8 mouse cellular contexts compared by ENCODE assay signal in the genomic region with DNA sequence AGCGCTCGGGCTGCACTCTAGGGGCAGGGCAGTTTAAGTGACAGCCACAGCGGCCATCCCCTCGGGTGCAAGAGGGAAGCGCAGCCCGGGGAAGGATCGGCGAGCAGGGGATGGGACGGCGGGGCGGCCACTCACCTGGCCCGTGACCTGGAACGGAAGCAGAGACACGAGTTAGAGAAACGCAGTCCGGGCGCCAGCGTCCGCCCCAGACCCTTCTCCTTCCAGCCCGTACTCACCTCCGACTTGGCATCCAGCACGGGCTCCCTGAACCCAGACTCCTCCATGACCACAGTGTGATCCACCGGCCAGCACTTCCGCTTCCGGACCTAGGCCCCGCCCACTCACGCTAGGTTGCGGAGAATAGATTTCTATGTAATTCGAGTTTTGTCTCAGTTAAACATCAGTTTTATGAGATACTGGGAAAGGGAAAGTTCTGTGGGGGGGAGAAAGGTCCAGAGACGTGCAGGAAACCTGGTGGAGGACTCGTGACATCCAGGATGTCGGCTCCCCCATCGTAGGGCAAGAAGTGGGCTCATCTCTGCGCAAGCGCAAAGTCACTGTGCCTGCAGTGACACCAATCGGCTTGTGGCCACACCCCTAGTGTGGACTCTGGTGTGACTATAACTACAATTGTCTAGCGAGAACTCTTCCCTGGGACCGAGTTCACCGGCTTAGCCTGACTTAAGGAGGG. TPM values are rescaled to one million over a fixed set of nuclear protein-coding genes. Genes with fewer than 3 reads are reported as not detected.
DNase-seq lines count a peak whose midpoint lies in the region; ATAC-seq and TF ChIP-seq lines count a peak whose summit lies in the region.

TSS of gene Commd6 (minus strand) at position 534 of the 691 bp plus-strand sequence.

- DNase-seq in c-Kit-negative CD71-positive TER-119-positive erythroid progenitor cells, embryonic 14.5 days (ENCODE audit: low read depth, low spot score): peak; percentile 78
- DNase-seq in forebrain, embryonic 10.5 days (ENCODE audit: extremely low spot score, low spot score): peak; percentile 90
- peak; percentile 95 to 97 for DNase-seq in kidney, postnatal 25 days
- peak; percentile 78 to 84 (median 80) for DNase-seq in liver, embryonic 14.5 days (ENCODE audit: low read depth in 3 of 3, low spot score in 3 of 3)
- DNase-seq in neural tube, embryonic 11.5 days (ENCODE audit: low spot score): peak; percentile 91
- DNase-seq in stomach, postnatal 0 days (ENCODE audit: low spot score): peak; percentile 90

- peaks cover 12% of the 10 kb centered on the region for H3K4me1 ChIP-seq in forebrain, embryonic 10.5 days
- peaks cover 9% of the 10 kb centered on the region for H3K4me1 ChIP-seq in heart, embryonic 15.5 days (replicated peaks)
- peaks cover 0 to 5% of the 10 kb centered on the region in 2 experiments; a peak in 1 of 4 replicates for H3K4me1 ChIP-seq in liver, embryonic 14.5 days (replicated peaks; ENCODE audit: control insufficient read depth in 2 of 2, insufficient read depth in 2 of 2, low read length in 1 of 2)
- H3K4me1 ChIP-seq in neural tube, embryonic 11.5 days (ENCODE audit: control insufficient read depth, insufficient read depth, low read length): peaks cover 4% of the 10 kb centered on the region; the same call in 1 of the 2 replicates
- no peaks in the 10 kb centered on the region for H3K4me1 ChIP-seq in stomach, postnatal 0 days (replicated peaks; ENCODE audit: control insufficient read depth, insufficient read depth)

- peak within 1 kb of the TSS; percentile 72 for H3K4me2 ChIP-seq in heart, embryonic 15.5 days
- peak within 1 kb of the TSS; percentile 81 for H3K4me2 ChIP-seq in liver, embryonic 14.5 days (ENCODE audit: low read depth)
- H3K4me2 ChIP-seq in neural tube, embryonic 11.5 days (ENCODE audit: low read depth): peak within 1 kb of the TSS; percentile 68
- peak within 1 kb of the TSS; percentile 78 for H3K4me2 ChIP-seq in stomach, postnatal 0 days (replicated peaks; ENCODE audit: low read depth)

- TF ChIP-seq CTCF in liver, embryonic 14.5 days (IDR thresholded peaks at IDR 0.05; ENCODE audit: low read depth): peak; percentile 27
- peak; percentile 38; the same call in 1 of the 2 replicates for TF ChIP-seq CTCF in stomach, postnatal 0 days (IDR thresholded peaks at IDR 0.05; ENCODE audit: low read depth)

- H3K27me3 ChIP-seq in forebrain, embryonic 10.5 days (ENCODE audit: poor library complexity, severe bottlenecking): no peaks in the 10 kb centered on the region
- H3K27me3 ChIP-seq in heart, embryonic 15.5 days: no peaks in the 10 kb centered on the region
- H3K27me3 ChIP-seq in liver, embryonic 14.5 days (ENCODE audit: control insufficient read depth, insufficient read depth, low read length): no peaks in the 10 kb centered on the region
- H3K27me3 ChIP-seq in neural tube, embryonic 11.5 days (ENCODE audit: control insufficient read depth, insufficient read depth, low read length): no peaks in the 10 kb centered on the region
- no peaks in the 10 kb centered on the region for H3K27me3 ChIP-seq in stomach, postnatal 0 days (ENCODE audit: control insufficient read depth, insufficient read depth, low read length)

- peaks cover 5% of the 10 kb centered on the region for H3K36me3 ChIP-seq in forebrain, embryonic 10.5 days (replicated peaks)
- H3K36me3 ChIP-seq in heart, embryonic 15.5 days: no peaks in the 10 kb centered on the region
- no peaks in the 10 kb centered on the region for H3K36me3 ChIP-seq in liver, embryonic 14.5 days (replicated peaks; ENCODE audit: control insufficient read depth, insufficient read depth, low read depth)
- no peaks in the 10 kb centered on the region for H3K36me3 ChIP-seq in neural tube, embryonic 11.5 days (ENCODE audit: control insufficient read depth, insufficient read depth, low read length)
- 0 out of 2 replicates have a peak, but pooled peaks cover under 1% of the 10 kb centered on the region for H3K36me3 ChIP-seq in stomach, postnatal 0 days (ENCODE audit: control insufficient read depth, insufficient read depth, low read length)

- H3K4me3 ChIP-seq in forebrain, embryonic 10.5 days: peak within 1 kb of the TSS; percentile 83
- H3K4me3 ChIP-seq in heart, embryonic 15.5 days: peak within 1 kb of the TSS; percentile 64
- peak within 1 kb of the TSS; percentile 75 to 92 for H3K4me3 ChIP-seq in liver, embryonic 14.5 days (ENCODE audit: insufficient read depth in 1 of 2, low read depth in 2 of 2, low read length in 2 of 2)
- peak within 1 kb of the TSS; percentile 78 for H3K4me3 ChIP-seq in neural tube, embryonic 11.5 days (ENCODE audit: low read depth, low read length)
- H3K4me3 ChIP-seq in stomach, postnatal 0 days (ENCODE audit: low read depth, low read length): peak within 1 kb of the TSS; percentile 80

- no peak for TF ChIP-seq EP300 in liver, embryonic 14.5 days (IDR thresholded peaks at IDR 0.05; ENCODE audit: low read depth)
- TF ChIP-seq EP300 in stomach, postnatal 0 days (optimal IDR thresholded peaks at IDR 0.05): no peak

- peak; percentile 92 for ATAC-seq in CD4-positive, CD25-positive, alpha-beta regulatory T cell, adult 4 months
- peak; percentile 96 for ATAC-seq in heart, embryonic 15.5 days (replicated peaks; ENCODE audit: insufficient number of reproducible peaks, insufficient read depth, low FRiP score, low read depth)
- ATAC-seq in liver, embryonic 14.5 days (ENCODE audit: insufficient read depth): peak; percentile 98
- ATAC-seq in neural tube, embryonic 11.5 days (ENCODE audit: insufficient read depth, low FRiP score, low TSS enrichment): peak; percentile 99
- peak; percentile 97 for ATAC-seq in stomach, postnatal 0 days (ENCODE audit: low FRiP score, low TSS enrichment)

- H3K27ac ChIP-seq in forebrain, embryonic 10.5 days: peak within 1 kb of the TSS; percentile 94
- H3K27ac ChIP-seq in heart, embryonic 15.5 days: peak within 1 kb of the TSS; percentile 67
- H3K27ac ChIP-seq in liver, embryonic 14.5 days: peak within 1 kb of the TSS; percentile 39
- peak within 1 kb of the TSS; percentile 42; the same call in 1 of the 2 replicates for H3K27ac ChIP-seq in neural tube, embryonic 11.5 days (ENCODE audit: low read depth, low read length)
- H3K27ac ChIP-seq in stomach, postnatal 0 days (replicated peaks): peak within 1 kb of the TSS; percentile 90

- H3K9ac ChIP-seq in heart, embryonic 15.5 days: peak within 1 kb of the TSS; percentile 60
- peak within 1 kb of the TSS; percentile 80 for H3K9ac ChIP-seq in liver, embryonic 14.5 days (replicated peaks)
- H3K9ac ChIP-seq in neural tube, embryonic 11.5 days (ENCODE audit: low read length): peak within 1 kb of the TSS; percentile 80
- H3K9ac ChIP-seq in stomach, postnatal 0 days (ENCODE audit: low read length): peak within 1 kb of the TSS; percentile 77

- under 1% methylated on average over 39 of the region's 39 CpGs for WGBS in forebrain, embryonic 10.5 days
- under 1% methylated on average over 39 of the region's 39 CpGs for WGBS in heart, embryonic 15.5 days
- under 1% methylated on average over 39 of the region's 39 CpGs for WGBS in liver, embryonic 14.5 days (ENCODE audit: insufficient replicate concordance)
- under 1% methylated on average over 39 of the region's 39 CpGs for WGBS in neural tube, embryonic 11.5 days
- under 1% methylated on average over 39 of the region's 39 CpGs for WGBS in stomach, postnatal 0 days

- H3K9me3 ChIP-seq in forebrain, embryonic 10.5 days: no peaks in the 10 kb centered on the region
- no peaks in the 10 kb centered on the region for H3K9me3 ChIP-seq in heart, embryonic 15.5 days (replicated peaks)
- no peaks in the 10 kb centered on the region for H3K9me3 ChIP-seq in liver, embryonic 14.5 days (ENCODE audit: control insufficient read depth, low read length)
- no peaks in the 10 kb centered on the region for H3K9me3 ChIP-seq in neural tube, embryonic 11.5 days (ENCODE audit: control insufficient read depth, low read length)
- no peaks in the 10 kb centered on the region for H3K9me3 ChIP-seq in stomach, postnatal 0 days (ENCODE audit: control insufficient read depth, low read length)

RNA-seq across cellular contexts. Expression of gene Commd6, which starts in this region (rescaled TPM):
- polyA plus RNA-seq in CD4-positive, CD25-positive, alpha-beta regulatory T cell, adult 4 months (2017; shearing (Covaris generic)): 100 to 1,000 TPM; 139 to 152 TPM
- 109 TPM in 2 replicates for polyA plus RNA-seq in forebrain, embryonic 10.5 days (2016; fragmentation: Nextera tagmentation; extraction: Ambion mirVana)
- polyA plus RNA-seq in heart, embryonic 15.5 days (2015; fragmentation: Nextera tagmentation; extraction: Ambion mirVana): 65.4 and 71.8 TPM in 2 replicates
- polyA plus RNA-seq in liver, embryonic 14.5 days (2012; rRNA removed): 14.8 and 20.2 TPM in 2 replicates
- polyA plus RNA-seq in liver, embryonic 14.5 days (2014; fragmentation: Nextera tagmentation; extraction: Ambion mirVana): 40.7 and 42.0 TPM in 2 replicates
- polyA plus RNA-seq in neural tube, embryonic 11.5 days (2014; fragmentation: Nextera tagmentation; extraction: Ambion mirVana): 98.0 and 107 TPM in 2 replicates
- 112 and 113 TPM in 2 replicates for polyA plus RNA-seq in stomach, postnatal 0 days (2015; fragmentation: Nextera tagmentation; extraction: Ambion mirVana)

Comparison
In these comparisons a context has a peak if more than half of its experiments do, and no peak if none do; other contexts are left out.
1. Peak in every context shown above with its lines: DNase-seq, ATAC-seq, H3K4me3 ChIP-seq and H3K27ac ChIP-seq.
2. H3K27ac ChIP-seq: peak in every context shown above with its lines; median percentile 94 in forebrain, embryonic 10.5 days; 90 in stomach, postnatal 0 days; 67 in heart, embryonic 15.5 days; 42 in neural tube, embryonic 11.5 days; 39 in liver, embryonic 14.5 days.